Mouse (Mus musculus) liver, embryonic 12.5 days (tissue): Measurements from ENCODE around the gene Csf3. TPM values are rescaled to one million over a fixed set of nuclear protein-coding genes. Genes with fewer than 3 reads are reported as not detected.

Experiments used
- polyA plus RNA-seq: library from polyadenylated mRNA; unstranded; fragments of >200 nt; fragmentation: Nextera tagmentation; extraction: Ambion mirVana; gene quantifications from 2 replicates; pipeline ENCODE4 v1.2.1, GENCODE M21; 2016

Gene Csf3
- polyA plus RNA-seq, 1 experiment from 2014 or later = not detected

Other genes with a start within 250 kb of the Csf3 start
- 0.07 and 0.12 TPM in 2 replicates for gene Ikzf3, start 155.2 kb upstream of the Csf3 start, polyA plus RNA-seq
- 0.46 and 0.55 TPM in 2 replicates for gene Zpbp2, start 150.2 kb upstream of the Csf3 start, polyA plus RNA-seq
- gene Ormdl3, start 113.9 kb upstream of the Csf3 start, polyA plus RNA-seq = 44.2 and 44.3 TPM in 2 replicates
- not detected in 2 replicates for gene Lrrc3c, start 103.0 kb upstream of the Csf3 start, polyA plus RNA-seq
- 0.87 and 0.96 TPM in 2 replicates for gene Gm12355, start 75.6 kb upstream of the Csf3 start, polyA plus RNA-seq
- not detected in 2 replicates for gene Gsdma3, start 74.9 kb upstream of the Csf3 start, polyA plus RNA-seq
- gene Gsdma2, start 54.5 kb upstream of the Csf3 start, polyA plus RNA-seq = not detected in 2 replicates
- not detected in 2 replicates for gene Gsdma, start 36.9 kb upstream of the Csf3 start, polyA plus RNA-seq
- gene Psmd3, start 18.7 kb upstream of the Csf3 start, polyA plus RNA-seq = 201 and 202 TPM in 2 replicates
- gene Med24, start 28.2 kb downstream of the Csf3 start, polyA plus RNA-seq = 42.0 and 43.7 TPM in 2 replicates
- gene Thra, start 39.4 kb downstream of the Csf3 start, polyA plus RNA-seq = 13.0 and 13.3 TPM in 2 replicates
- gene Nr1d1, start 74.1 kb downstream of the Csf3 start, polyA plus RNA-seq = 1.3 and 1.4 TPM in 2 replicates
- gene Msl1, start 94.3 kb downstream of the Csf3 start, polyA plus RNA-seq = 11.5 and 11.7 TPM in 2 replicates
- 26.4 and 29.7 TPM in 2 replicates for gene Casc3, start 103.6 kb downstream of the Csf3 start, polyA plus RNA-seq
- gene Rapgefl1, start 135.5 kb downstream of the Csf3 start, polyA plus RNA-seq = 0.21 and 0.24 TPM in 2 replicates
- gene Wipf2, start 162.4 kb downstream of the Csf3 start, polyA plus RNA-seq = 2.0 and 2.2 TPM in 2 replicates
- 86.5 and 89.9 TPM in 2 replicates for gene Cdc6, start 206.5 kb downstream of the Csf3 start, polyA plus RNA-seq
- gene Rara, start 226.6 kb downstream of the Csf3 start, polyA plus RNA-seq = 6.8 and 7.1 TPM in 2 replicates